Mouse (Mus musculus): Measurements from ENCODE around the gene Arap1.

Gene Arap1

GRCm38 (mm10) chr7:101362791-101363191, 14.9 kb downstream of the Arap1 start:
- no peak for DNase-seq (ENCODE audit: low spot score)

GRCm38 (mm10) chr7:101363914-101364313, 16.0 kb downstream of the Arap1 start:
- no peak for DNase-seq (ENCODE audit: low spot score)

GRCm38 (mm10) chr7:101367901-101368852, 20.3 kb downstream of the Arap1 start:
- no peak for DNase-seq (ENCODE audit: low spot score)

- no peak for DNase-seq (ENCODE audit: low spot score)
These were observed 21.8 kb downstream of the Arap1 start for GRCm38 (mm10) chr7:101369666-101370065.

DNA sequence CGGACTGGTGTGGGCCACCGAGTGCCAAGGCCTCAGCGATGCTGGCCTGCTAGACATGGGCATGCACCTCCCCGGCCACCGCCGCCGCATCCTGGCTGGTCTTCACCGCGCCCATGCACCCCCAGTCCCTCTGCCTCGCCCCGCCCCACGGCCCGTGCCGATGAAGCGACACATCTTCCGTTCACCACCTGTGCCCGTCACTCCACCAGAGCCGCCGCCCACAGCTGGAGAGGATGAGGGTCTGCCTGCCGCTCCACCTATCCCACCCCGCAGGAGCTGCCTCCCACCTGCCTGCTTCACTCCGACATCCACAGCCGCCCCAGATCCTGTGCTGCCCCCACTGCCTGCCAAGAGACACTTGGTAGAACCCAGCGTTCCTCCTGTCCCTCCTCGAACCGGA, 25.2 kb downstream of the Arap1 start:
- no peak for DNase-seq (ENCODE audit: low spot score)

- no peak for DNase-seq (ENCODE audit: low spot score)
These were observed 26.3 kb downstream of the Arap1 start for GRCm38 (mm10) chr7:101374155-101374554.

DNA sequence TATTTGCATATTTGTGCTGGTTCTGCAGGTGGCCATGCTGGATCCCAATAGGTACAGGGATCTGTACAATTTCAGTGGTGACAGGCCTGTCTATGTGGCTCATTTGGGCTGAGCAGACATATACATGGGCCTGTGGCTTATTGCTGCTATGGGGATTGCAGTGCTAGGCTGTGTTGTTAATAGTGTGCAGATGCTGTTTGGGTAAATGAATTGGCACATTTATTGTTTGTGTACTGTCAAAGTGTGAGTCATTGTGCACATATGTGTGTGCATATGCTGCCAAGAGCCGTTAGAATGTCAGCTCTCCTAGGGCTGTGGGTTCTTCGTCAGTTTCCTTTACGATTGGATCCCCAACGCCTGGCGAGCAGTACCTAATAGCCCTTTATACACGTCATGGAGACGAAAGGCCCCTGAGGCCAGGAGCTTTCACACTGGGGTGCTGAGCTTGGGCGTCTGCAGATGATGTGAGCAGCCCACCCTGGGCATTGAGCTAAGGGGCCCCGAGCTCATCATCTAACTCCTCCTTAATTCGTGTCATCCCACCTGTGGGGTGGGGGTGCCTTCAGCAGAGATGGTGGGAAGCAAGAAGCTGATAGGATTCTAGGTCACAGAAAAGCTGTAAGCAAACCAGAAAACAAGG, 29.0 kb downstream of the Arap1 start:
- DNase-seq (ENCODE audit: low spot score) = no peak

GRCm38 (mm10) chr7:101377741-101378262, 29.9 kb downstream of the Arap1 start:
- DNase-seq (ENCODE audit: low spot score) = no peak

DNA sequence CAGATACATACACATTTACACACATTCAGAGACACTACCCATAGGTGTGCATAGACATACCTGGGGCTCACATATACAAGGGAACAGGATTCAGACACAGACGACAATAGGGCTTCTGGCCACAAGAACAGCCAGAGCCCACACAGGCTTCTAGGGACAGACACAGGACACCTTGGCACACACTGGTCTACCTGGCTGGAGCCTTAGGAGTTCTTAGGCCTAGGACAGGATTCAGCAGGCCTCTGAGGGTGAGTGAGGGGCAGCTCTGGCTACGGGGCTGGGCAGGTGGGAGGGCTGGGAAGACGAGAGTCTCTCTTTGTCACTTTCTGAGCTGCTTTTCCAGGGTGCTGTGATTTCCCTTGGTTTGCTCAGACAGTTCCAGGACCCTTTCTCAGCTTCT, 30.4 kb downstream of the Arap1 start:
- no peak for DNase-seq (ENCODE audit: low spot score)

- no peak for DNase-seq (ENCODE audit: low spot score)
These were observed 31.1 kb downstream of the Arap1 start for GRCm38 (mm10) chr7:101378796-101379465.

DNA sequence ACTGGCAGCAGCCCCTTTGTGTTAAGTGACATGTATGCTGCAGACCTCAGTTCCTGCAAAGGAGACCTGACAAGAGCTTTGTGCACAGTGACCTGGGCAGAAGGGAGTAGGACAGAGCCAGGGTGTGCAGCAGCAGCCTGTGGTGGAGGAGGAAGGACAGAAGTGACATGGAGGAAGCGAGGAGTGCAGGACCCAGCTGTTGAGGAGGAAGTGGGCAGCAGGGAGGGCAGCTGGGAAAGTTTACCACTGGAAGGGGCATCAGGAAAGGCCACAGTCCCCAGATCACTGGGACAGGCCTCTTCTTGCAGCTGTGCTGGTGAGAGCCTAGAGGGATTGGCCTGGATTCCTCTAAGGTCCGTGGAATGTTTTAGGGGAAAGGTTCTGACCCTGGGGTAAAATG, 31.9 kb downstream of the Arap1 start:
- no peak for DNase-seq (ENCODE audit: low spot score)

DNA sequence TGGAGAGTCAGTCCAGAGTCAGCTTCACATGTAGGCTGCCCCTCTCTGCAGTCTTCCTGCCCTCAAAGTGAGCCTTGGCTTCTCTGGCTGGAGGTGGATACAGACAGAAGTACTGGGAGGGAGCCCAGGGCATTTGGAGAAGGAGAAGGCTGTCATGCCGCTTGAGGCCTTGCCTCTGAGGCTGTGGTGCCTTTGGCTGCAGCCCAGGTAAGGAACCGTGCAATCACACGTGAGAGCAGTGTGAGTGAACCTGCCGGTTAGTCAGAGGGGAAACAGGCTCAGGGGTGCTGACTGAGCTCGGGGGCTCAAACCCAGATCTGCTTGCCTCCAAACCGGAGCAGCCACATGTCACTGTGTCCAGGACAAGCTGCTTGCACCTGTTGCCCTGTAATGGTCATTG, 33.6 kb downstream of the Arap1 start:
- no peak for DNase-seq (ENCODE audit: low spot score)

GRCm38 (mm10) chr7:101382378-101382777, 34.5 kb downstream of the Arap1 start:
- DNase-seq (ENCODE audit: low spot score) = no peak

DNA sequence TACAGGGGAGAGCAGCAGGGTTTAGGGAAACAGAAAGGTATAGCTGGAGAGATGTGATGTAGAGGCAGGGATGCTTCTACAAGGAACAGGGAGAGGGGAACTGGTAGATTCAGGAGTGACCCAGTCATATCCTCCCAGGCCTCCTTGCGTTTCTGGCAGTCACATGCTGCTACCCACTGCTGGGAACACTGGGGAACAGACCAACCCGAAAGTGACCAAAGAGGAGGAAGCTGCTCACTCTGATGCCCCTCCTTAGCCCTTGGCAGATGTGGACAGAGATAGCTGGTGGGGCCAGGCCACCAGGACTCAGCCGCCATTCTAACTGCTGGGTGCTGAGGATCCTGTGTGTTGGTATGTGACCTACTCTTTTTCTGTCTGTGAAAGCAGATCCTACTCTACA, 35.9 kb downstream of the Arap1 start:
- DNase-seq (ENCODE audit: low spot score) = no peak

GRCm38 (mm10) chr7:101384931-101385330, 37.1 kb downstream of the Arap1 start:
- DNase-seq (ENCODE audit: low spot score) = no peak

- no peak for DNase-seq (ENCODE audit: low spot score)
These were observed 37.5 kb downstream of the Arap1 start for GRCm38 (mm10) chr7:101385331-101385733.

DNA sequence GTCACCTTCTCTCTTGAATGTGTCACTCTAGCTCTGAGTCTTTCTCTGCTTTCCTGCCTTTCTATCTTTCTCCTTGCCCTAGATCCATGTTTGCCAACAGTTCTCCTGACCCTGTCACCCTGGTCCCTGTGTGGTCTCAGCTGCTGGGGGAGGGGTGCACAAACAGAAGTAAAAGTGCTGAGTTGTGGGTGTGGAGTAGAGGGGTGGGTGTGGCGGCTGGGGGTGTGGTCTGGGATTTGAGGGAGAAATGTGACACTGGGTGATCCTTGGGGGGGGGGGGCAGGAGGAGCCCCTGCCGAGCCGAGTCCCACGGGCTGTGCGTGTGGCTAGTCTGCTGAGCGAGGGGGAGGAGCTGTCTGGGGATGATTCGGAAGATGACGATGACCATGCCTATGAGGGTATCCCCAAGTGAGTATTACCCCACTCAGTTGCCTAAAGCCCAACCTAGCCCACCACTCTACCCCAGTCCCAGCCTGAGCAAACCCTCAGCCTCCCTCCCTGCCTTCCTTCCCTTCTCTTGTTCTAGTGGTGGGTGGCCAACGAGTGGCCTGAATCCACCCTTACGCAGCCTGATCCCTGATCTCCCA, 38.1 kb downstream of the Arap1 start:
- DNase-seq (ENCODE audit: low spot score) = no peak

DNA sequence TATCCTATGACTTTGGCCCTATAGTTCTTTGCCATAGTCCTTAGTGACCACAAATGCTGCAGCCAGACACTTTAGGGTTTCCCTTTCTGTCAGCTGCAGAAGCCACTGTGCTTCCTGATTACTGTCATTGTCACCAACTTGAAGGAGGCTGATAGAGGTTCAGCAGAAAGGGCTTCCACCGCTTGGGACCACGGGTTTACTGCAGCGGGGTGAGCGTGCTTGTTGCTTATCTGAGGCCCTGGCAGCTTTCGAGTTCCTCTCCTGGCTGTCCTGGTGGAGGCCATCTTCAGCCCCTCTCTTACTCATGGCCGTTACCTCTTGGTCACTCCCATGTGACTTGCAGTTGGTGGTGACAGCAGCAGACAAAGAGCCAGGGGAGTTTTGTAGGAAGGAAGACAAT, 41.4 kb downstream of the Arap1 start:
- DNase-seq (ENCODE audit: low spot score) = no peak

DNA sequence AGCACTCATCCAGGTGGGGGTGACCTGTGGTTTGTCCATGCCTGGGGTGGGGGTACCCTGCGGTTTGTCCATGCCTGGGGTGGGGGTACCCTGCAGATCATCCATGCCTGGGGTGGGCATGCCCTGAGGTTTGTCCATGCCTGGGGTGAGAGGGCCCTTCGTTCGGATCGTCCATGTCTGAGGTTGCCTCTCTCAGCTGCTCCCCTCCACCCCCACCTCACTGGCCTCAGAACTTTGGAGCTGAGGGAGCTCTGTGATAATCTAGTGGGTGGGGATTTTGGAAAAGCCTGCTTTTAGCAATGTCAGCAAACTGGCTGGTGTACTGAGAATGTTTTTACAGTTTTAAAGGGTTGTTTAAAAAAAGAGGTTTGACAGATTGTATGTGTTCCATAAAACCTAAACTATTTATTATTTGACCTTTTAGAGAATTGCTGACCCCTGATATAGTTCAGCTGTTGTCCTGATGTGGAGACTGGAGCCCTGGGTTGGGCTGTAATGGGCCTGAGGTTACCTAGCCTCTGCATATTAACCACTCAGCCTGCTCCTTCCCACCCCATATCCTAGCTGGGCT, 44.1 kb downstream of the Arap1 start:
- no peak for DNase-seq (ENCODE audit: low spot score)

- no peak for DNase-seq (ENCODE audit: low spot score)
These were observed 45.1 kb downstream of the Arap1 start for GRCm38 (mm10) chr7:101393015-101393414.

DNA sequence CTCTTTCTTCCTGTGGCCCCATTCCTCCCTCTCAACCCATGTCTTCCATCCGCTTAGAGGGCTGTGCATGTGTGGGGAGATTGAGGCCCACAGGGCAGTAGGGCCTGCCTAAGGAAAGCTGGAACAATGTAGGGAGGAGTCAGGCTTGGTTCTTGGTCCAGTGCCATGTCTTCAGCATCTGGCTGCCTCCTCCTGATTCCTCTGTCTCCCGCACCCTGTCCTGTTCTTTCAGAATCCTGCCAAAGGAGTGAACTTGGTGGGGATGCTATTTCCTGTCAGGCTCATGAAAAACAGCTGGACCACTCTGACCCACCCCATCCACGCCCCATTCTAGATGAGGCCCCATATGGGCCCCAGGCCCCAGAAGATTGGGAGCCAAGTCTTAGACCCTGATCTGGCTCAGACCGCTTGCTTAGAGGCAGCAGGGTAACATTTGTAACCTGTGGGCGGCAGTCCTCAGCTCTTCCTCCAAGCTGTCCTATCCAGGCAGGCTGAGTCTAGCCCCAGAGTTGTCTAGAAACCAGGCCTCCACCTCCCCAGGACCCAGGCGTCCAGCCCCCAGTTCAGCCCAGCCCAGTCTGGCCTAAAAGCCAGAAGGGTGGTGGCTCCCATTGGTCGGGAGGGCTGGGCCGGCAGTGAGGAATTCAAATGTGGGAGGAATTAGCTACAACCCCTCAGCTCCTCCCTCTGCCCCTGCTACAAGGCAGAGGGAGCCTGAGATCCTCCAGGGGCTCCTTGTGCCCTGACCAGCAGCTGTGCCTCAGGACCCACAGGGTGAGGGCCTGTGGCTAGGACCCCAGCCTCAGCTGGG, 46.0 kb downstream of the Arap1 start:
- no peak for DNase-seq (ENCODE audit: low spot score)

Measured in urinary bladder, postnatal 10 days (tissue).